Mouse (Mus musculus) liver, embryonic 16.5 days (tissue): ENCODE data around the gene Hoxb2. TPM values are rescaled to one million over a fixed set of nuclear protein-coding genes. Genes with fewer than 3 reads are reported as not detected.
A peak's percentile ranks its signal among the peaks of the same experiment; 100 is the strongest.

Source experiments
- ATAC-seq: fragments of 200-750 bp; cut with Nextera tagmentation; 2 replicates; pipeline ENCODE4 v1.8.0; 2017; ENCODE audit warnings: low read depth, mild to moderate bottlenecking, moderate number of reproducible peaks, moderate library complexity
- H3K27ac ChIP-seq: fragments of 300-500 bp; sonication (generic); 2 replicates; pipeline ENCODE4 v1.5.1; 2014; ENCODE audit warnings: mild to moderate bottlenecking, low read length
- H3K27me3 ChIP-seq: fragments of 300-500 bp; sonication (generic); 2 replicates; pipeline ENCODE4 v1.6.1; 2014; ENCODE audit warnings: low read depth, low read length, mixed read lengths; ENCODE audit not compliant: control insufficient read depth, insufficient read depth
- H3K36me3 ChIP-seq: fragments of 300-500 bp; sonication (generic); 2 replicates; pipeline ENCODE4 v1.6.1; 2014; ENCODE audit warnings: mild to moderate bottlenecking; ENCODE audit not compliant: control insufficient read depth, insufficient read depth
- H3K4me1 ChIP-seq: fragments of 300-500 bp; sonication (generic); 2 replicates; pipeline ENCODE4 v1.6.1; 2014; ENCODE audit warnings: low read depth, low read length, mixed read lengths; ENCODE audit not compliant: control insufficient read depth
- H3K4me2 ChIP-seq: fragments of 300-500 bp; sonication (generic); 2 replicates; pipeline ENCODE4 v1.6.1; 2014; ENCODE audit warnings: low read depth, low read length, mixed read lengths
- H3K4me3 ChIP-seq: fragments of 300-500 bp; sonication (generic); 2 replicates; pipeline ENCODE4 v1.5.1; 2014; ENCODE audit warnings: low read depth, mild to moderate bottlenecking, low read length
- H3K9ac ChIP-seq: fragments of 300-500 bp; sonication (generic); 2 replicates; pipeline ENCODE4 v1.6.1; 2014; ENCODE audit warnings: low read depth, low read length
- H3K9me3 ChIP-seq: fragments of 300-500 bp; sonication (generic); replicated peaks from 2 replicates; pipeline ENCODE4 v1.6.1; 2016; ENCODE audit warnings: low read length; ENCODE audit not compliant: control insufficient read depth
- WGBS: fragments of 180-500 bp; shearing (Covaris S2); extraction: QIAGEN DNeasy Blood & Tissue Kit; methylation state at CpG from one replicate; pipeline ENCODE4 v1.1.7; 2014; ENCODE audit not compliant: insufficient replicate concordance; 5-methylcytosine and 5-hydroxymethylcytosine counted together
- polyA plus RNA-seq: library from polyadenylated mRNA; unstranded; fragments of >200 nt; fragmentation: Nextera tagmentation; extraction: Ambion mirVana; gene quantifications from 2 replicates; pipeline ENCODE4 v1.2.1, GENCODE M21; 2015

Gene Hoxb2
- polyA plus RNA-seq: 0.62 and 0.90 TPM in 2 replicates

- H3K9me3 ChIP-seq: no peaks in the 10 kb centered on the region
- H3K4me3 ChIP-seq: no peak within 1 kb of the TSS
- no peak for ATAC-seq
- no peaks in the 10 kb centered on the region for H3K36me3 ChIP-seq
- WGBS: 32% methylated on average over 2 of the region's 2 CpGs
- H3K27ac ChIP-seq: no peak within 1 kb of the TSS
- peaks cover 87% of the 10 kb centered on the region for H3K27me3 ChIP-seq
- no peak within 1 kb of the TSS for H3K9ac ChIP-seq
- H3K4me2 ChIP-seq: no peak within 1 kb of the TSS
- H3K4me1 ChIP-seq: no peaks in the 10 kb centered on the region; the same call in 1 of the 2 replicates
These were observed at the start of gene Hoxb2 for GRCm38 (mm10) chr11:96350341-96350624. TSS of gene Hoxb2 (plus strand) at chr11:96350525.

GRCm38 (mm10) chr11:96301064-96301431 is 49.3 kb upstream of the Hoxb2 start:
- no peak overlapping the region for H3K4me2 ChIP-seq
- H3K27me3 ChIP-seq: peaks cover 100% of the 10 kb centered on the region
- no peaks in the 10 kb centered on the region for H3K4me1 ChIP-seq
- 13% methylated on average over 10 of the region's 10 CpGs for WGBS
- H3K36me3 ChIP-seq: no peaks in the 10 kb centered on the region
- no peaks in the 10 kb centered on the region for H3K9me3 ChIP-seq
- H3K4me3 ChIP-seq: no peak overlapping the region
- H3K9ac ChIP-seq: no peak overlapping the region
- H3K27ac ChIP-seq: no peak overlapping the region
- ATAC-seq: no peak

- WGBS: 12% methylated on average over 15 of the region's 15 CpGs
- H3K4me1 ChIP-seq: no peaks in the 10 kb centered on the region
- H3K36me3 ChIP-seq: no peaks in the 10 kb centered on the region
- H3K9ac ChIP-seq: no peak overlapping the region
- H3K4me3 ChIP-seq: no peak overlapping the region
- H3K9me3 ChIP-seq: no peaks in the 10 kb centered on the region
- no peak overlapping the region for H3K27ac ChIP-seq
- no peak for ATAC-seq
- peaks cover 100% of the 10 kb centered on the region for H3K27me3 ChIP-seq
- no peak overlapping the region for H3K4me2 ChIP-seq
These were observed 48.5 kb upstream of the Hoxb2 start for GRCm38 (mm10) chr11:96301837-96302236.

GRCm38 (mm10) chr11:96302381-96303150 is 47.8 kb upstream of the Hoxb2 start:
- H3K27ac ChIP-seq: no peak overlapping the region
- ATAC-seq: no peak
- WGBS: 27% methylated on average over 23 of the region's 23 CpGs
- H3K9ac ChIP-seq: no peak overlapping the region
- H3K27me3 ChIP-seq: peaks cover 99% of the 10 kb centered on the region
- H3K4me3 ChIP-seq: no peak overlapping the region
- H3K36me3 ChIP-seq: no peaks in the 10 kb centered on the region
- H3K4me1 ChIP-seq: no peaks in the 10 kb centered on the region
- H3K4me2 ChIP-seq: no peak overlapping the region
- H3K9me3 ChIP-seq: no peaks in the 10 kb centered on the region

- Histone ChIP-seq H3K27ac (no peak within 1 kb of the TSS), H3K27me3 (peaks cover 99% of the 10 kb centered on the region), H3K9ac (no peak within 1 kb of the TSS), H3K4me2 (peak within 1 kb of the TSS; percentile 24; the same call in 1 of the 2 replicates), H3K4me3 (peak within 1 kb of the TSS; percentile 37), H3K9me3 (no peaks in the 10 kb centered on the region), H3K36me3 (no peaks in the 10 kb centered on the region), H3K4me1 (no peaks in the 10 kb centered on the region)
- ATAC-seq: no peak
- 1% methylated on average over 69 of the region's 69 CpGs for WGBS
These were observed 46.9 kb upstream of the Hoxb2 start, which contains the start of gene Hoxb5 for GRCm38 (mm10) chr11:96303151-96304099. TSS of gene Hoxb5 (plus strand) at chr11:96303336.

- no peak for ATAC-seq
- Histone ChIP-seq H3K36me3 (no peaks in the 10 kb centered on the region), H3K4me3 (no peak overlapping the region), H3K4me2 (no peak overlapping the region), H3K4me1 (no peaks in the 10 kb centered on the region), H3K9me3 (no peaks in the 10 kb centered on the region), H3K27me3 (peaks cover 99% of the 10 kb centered on the region), H3K9ac (no peak overlapping the region), H3K27ac (no peak overlapping the region)
- 5% methylated on average over 38 of the region's 38 CpGs for WGBS
These were observed 45.7 kb upstream of the Hoxb2 start for GRCm38 (mm10) chr11:96304381-96305195.

GRCm38 (mm10) chr11:96305505-96306182 is 44.7 kb upstream of the Hoxb2 start:
- H3K9ac ChIP-seq: no peak overlapping the region
- no peak overlapping the region for H3K27ac ChIP-seq
- H3K9me3 ChIP-seq: no peaks in the 10 kb centered on the region
- H3K4me3 ChIP-seq: no peak overlapping the region
- no peaks in the 10 kb centered on the region for H3K4me1 ChIP-seq
- H3K27me3 ChIP-seq: peaks cover 99% of the 10 kb centered on the region
- ATAC-seq: no peak
- no peak overlapping the region for H3K4me2 ChIP-seq
- no peaks in the 10 kb centered on the region for H3K36me3 ChIP-seq
- 49% methylated on average over 6 of the region's 6 CpGs for WGBS

GRCm38 (mm10) chr11:96306183-96306907 is 44.0 kb upstream of the Hoxb2 start:
- Histone ChIP-seq H3K4me1 (no peaks in the 10 kb centered on the region), H3K9ac (no peak overlapping the region), H3K36me3 (no peaks in the 10 kb centered on the region), H3K4me3 (no peak overlapping the region), H3K27ac (no peak overlapping the region), H3K9me3 (no peaks in the 10 kb centered on the region), H3K4me2 (no peak overlapping the region), H3K27me3 (peaks cover 99% of the 10 kb centered on the region)
- WGBS: 27% methylated on average over 7 of the region's 7 CpGs
- ATAC-seq: no peak
